Mouse (Mus musculus) CD8-positive naive resting alpha-beta T cell, adult 2 months (primary cell): Measurements from ENCODE around the gene Mtr.

ENCODE experiments used
- DNase-seq, 2 experiments: peaks; one replicate each; pipeline ENCODE4 v3.0.0; 2022; ENCODE audit warnings: low read depth in 2 of 2, low spot score in 2 of 2

The Mtr gene

DNA sequence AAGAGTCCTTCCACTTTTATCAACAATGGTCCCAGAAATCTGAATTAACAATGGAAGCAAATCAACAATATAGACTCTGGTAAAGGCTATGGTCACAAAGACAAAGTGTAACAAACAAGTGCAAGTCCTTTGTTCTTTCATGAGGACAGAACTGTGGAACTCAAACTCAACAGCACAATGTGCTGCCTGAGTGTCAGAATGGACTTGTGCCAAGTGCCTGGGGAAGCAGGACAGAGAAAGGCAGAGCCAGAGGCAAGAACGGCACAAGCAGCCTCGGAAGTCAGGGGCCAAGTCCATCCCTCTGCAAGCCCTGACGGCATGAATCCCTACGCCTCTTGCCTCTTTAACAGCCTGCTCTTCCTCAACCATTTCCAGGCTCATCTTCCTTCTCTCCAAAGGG, 13.9 kb downstream of the Mtr start:
- DNase-seq = no peak

DNA sequence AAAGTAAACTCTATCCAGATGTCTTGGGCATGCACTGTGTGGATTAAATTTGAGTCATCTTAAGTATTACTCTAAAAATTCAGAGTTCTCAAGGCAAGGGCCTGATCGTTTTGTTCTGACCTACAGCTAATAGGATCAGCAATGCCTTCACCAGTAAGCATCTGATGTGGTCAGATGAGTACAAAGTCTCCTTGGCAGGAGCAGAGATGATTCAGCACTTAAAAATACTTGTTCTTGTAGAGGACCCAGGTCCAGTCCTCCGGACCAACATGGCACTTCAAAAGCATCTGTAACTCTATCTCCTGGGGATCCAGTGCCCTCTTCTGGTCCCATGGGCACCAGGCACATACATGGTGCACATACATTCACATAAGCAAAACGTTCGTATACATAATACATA, 25.8 kb downstream of the Mtr start:
- DNase-seq = no peak

DNA sequence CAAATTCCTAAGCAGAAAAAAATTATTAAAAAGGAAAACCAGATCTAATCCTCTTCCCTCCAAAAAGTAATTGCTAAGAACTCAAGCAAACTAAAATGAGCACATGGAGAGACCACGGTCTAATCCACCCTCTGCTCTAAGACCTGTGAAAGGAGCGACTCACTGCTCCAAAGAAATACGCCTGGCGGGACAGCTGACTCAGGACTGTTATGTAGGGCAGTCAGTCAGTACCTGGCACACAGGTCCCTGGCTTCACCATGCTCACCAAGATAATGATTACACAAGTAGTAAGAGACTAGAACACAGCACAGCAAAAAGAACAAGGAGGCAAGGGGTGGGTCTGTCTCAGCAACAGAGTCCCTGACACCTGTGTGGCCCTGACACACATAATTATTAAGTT, 29.7 kb downstream of the Mtr start:
- no peak for DNase-seq

DNA sequence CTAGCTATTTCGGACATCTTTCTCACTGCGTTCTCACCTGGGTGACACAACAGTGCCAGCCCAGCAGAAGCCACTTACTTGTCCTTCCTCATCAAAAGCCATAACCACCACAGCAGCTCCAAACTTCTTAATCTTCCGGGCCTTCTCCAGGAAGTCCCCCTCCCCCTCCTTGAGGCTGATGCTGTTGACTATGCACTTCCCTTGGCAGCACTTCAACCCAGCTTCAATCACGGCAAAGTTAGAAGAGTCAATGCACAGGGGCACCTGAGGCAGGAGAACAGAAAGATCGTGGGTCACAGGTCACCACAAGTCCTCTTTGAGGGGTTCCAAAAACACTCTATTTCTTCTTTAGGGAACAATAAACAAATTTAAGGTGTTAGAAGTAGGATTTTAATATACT, 30.3 kb downstream of the Mtr start:
- DNase-seq = no peak

DNA sequence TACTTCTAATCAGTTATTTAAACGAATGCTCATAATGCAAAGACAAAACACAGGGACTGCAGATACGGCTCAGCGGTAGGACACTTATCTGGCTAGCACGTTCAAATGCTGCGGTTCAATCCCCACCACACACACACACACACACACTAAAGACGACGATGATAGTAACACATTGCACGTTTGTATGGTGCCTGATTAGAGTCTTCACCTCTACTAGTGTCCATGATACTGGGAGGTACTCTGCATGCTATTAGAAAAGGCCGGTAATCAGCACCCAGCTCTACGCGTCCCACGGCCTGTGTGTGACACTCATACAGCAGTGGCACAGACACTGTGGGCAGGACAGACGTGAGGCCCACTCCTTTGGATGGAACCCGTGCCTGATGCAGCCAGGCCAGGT, 39.3 kb downstream of the Mtr start:
- no peak for DNase-seq

DNA sequence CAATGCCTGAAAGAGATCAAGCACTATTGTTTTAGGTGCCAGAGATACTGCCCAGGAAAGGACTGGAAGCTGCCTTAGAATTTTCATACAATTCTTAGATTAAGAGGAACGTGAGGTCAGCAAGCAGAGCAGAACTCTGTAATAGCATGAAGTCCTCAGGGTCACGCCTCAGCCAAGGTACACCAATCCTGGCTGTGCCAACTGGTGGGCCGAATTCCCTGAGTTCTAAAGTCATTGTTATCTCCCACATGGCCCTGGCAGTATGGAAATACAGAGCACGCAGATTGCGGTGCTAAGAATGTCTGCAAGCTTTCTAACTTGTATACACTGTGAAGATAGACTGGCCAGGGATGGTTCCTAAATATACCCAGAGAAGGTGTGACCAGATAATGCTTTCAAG, 43.0 kb downstream of the Mtr start:
- DNase-seq = no peak

DNA sequence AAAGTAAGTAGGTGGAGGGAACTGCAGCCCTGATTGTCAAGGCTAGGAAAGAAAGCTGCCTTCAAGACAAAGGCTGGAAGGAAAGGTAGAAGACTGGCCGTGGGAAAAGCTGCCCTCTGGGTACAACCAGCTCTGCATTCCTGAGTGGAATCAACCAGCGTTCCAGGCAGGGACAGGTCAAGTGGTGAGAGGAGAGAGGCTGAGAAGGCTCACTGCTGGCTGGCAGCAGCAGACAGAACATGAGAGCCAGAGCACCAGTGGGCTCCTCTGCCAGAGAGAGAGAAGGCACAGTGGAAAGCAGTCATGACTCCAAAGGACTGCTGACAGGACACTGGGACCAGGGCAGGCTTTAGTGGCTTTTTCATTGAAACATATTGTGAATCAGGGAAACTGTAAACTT, 46.9 kb downstream of the Mtr start:
- no peak for DNase-seq

DNA sequence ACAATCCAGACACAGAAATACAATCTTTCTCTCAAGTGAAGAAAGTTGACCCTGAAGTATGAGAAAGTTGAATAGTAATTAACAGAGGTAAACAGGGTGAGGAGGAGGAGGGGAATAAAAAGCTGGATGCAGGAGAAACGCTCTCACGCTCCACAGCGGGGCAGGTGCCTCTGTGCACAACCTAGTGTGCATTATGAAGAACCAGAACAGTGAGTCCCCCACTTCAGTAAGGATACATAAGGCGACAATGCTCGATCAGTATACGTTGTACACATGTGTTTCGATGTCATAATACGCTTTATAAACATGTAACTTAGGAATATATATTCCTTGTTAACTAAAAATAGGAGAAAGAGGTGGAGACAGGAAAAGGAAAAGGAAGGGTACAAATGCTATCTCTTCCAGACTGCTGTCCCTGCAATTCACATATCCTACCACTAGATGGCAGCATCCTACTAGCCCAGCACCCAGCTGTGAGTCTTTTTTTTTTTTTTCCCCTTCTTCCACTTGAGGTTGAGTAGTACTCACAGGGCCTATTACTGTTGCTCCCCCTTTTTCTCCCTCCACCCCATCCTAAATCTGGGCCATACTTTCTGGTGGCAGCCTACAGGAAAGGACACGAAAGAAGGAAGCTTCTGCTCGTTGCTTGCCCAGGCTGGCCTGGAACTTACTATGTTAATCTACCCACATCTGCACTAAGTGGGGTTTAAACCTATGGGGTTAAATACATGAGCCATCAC, 47.7 kb downstream of the Mtr start:
- DNase-seq = peak; percentile 35 to 49

DNA sequence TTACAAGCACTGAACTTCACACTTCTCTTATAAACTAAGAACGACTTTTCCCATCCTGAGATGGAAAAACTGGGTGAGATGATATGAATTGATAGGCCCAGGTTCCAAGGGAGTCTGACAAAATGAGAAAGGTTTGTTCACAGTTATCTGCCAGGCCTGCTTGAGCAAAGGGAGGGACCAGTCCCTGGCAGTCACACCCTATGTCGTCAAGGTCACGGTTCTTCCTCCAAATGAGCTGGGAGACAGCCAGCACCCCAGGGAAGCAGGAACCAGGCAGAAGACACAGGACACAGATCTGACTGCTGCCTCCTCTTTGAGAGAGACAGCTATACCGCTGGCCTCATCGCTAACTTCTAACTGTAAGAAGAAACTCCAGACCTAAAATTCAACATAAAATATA, 57.5 kb downstream of the Mtr start:
- DNase-seq = no peak

DNA sequence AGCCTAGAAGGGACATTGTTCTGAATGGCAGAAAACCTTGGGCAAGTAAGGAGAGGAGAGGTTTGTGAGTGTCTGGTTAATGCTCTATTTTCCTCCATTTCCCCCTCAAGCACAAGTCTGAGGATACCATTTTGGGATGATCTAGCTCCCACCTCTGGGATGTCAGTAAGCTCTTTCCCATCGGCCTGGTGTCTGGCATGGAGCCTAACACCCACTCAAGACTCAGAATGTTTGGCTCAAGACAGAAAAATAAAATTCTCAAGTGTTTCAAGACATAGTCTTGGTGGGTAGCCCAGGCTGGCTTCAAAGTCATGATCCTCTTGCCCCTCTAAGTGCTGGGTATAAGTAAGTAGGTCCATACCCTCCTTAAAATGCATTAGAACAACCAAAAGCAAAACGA, 59.4 kb downstream of the Mtr start:
- DNase-seq = no peak

DNA sequence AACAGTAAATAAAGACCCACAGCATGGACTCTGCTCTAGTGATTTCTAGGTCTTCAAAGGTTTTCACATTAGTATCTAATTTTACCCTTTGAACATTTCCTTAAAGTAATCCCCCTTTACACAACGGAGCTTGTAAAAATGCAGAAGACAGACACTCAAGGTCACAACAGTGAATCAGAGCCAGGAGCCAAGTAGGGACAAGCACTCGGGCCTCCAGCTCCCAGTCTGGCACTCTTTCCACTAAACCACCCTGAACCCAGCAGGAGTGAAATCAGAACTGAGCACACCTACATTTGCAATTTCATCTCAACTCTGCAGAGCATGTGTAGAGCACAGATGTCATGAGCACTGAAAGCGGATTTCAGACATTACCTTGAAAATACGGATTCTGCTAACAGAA, 61.1 kb downstream of the Mtr start:
- no peak for DNase-seq

DNA sequence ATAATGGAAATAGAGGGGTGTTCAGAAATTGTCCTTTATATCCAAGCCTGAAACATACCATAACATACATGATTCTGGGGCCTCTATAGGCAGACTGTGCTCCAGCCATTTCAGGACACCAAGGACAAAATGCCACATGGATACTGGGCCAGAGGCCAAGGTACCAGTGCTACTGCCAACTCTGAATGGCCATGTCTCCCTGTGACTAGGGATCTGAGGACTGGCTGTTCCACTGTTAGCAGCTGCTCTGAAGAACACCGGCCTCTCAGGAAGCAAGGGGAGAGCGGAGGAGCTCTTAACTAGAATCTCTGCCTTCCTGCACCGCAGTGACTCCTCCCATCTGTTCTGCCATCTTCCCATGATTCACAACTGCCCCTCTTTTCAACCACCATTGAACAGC, 61.9 kb downstream of the Mtr start:
- DNase-seq = no peak

DNA sequence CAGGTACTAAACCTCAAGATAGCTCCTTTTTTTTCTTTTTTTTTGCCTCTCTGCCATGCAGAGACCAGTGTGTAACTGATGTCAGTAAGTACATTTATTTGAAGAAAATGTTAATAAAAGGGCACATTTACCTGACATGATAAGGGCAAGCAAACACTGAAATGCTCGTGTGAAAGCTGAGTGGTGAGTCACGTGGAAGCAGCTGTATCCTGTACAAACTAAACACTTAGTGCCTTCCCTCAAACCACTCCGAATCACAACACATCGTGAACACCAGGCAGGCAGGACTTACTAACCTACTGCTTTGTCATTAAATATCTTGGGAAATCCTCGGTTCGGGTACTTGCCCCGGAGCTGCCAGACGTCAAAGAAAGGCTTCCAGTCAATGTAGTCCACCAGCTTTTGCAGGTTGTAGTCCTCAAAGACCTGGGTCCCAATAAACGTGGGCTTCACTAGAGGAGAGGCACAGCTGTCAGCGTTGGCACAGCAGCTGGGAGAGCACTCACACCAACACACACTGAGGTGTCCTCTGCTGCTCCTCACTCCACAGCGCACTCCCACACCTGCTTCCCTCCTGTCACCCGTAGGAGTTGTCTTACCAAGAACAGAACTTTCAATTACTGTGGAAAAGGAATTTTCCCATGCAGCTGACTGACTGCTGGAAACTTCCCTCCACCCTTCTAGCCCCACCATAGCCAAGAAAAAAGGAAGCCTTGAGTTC, 62.8 kb downstream of the Mtr start:
- DNase-seq = no peak

DNA sequence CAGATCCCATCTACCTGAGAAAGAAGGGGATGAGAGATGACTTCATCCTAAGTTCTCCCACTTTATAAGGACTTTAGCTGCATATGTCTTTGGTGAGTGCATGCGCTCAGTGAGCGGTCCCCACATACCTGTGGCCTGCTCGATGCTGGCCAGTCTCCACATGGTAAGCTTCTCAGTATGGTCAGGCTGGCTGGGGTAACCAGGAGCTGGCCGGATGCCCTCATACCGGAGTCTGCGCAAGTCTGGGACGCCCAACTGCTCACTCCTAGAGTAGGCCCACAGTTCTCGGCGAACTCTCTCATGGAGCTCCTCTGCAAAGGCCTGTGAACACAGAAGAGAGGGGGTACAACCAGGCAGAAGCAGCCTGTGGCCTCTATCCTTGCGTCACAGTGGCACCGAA, 68.7 kb downstream of the Mtr start:
- DNase-seq = no peak

DNA sequence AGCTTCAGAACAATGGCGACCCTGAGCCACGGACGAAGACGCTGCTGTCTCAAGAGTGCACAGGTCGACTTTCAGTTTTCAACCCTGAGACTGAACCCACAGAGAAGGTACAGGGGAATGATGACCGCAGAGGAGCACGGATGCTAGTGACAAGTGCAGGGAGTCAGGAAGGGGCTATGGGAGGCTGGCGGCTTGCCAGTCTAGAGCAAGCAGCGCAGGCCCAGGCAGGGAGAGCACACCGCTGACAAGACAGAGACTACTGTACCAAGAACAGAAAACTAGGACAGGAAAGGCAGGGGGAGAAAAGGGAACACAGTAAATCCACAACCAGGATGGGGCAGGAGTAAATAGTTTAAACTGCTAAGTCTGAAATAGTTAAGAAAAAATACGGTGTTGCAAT, 69.1 kb downstream of the Mtr start:
- DNase-seq = no peak

DNA sequence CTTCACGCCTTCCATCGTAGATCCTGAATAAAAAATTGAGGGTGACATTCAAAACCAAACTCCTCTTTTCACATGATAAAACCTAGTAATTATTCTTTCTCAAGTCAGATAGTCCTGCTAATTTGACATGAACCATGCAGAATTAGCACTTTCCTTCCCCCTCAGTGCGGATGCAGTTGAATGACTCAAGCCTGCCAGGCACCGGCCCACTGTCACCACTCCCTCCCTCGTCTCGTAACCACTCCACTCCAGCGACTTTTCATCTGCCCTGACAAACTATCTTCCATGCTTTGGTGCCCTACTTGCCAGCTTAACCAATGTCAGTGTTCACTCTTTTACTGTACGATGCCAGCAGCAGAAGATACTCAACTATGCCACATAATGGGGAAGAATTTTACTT, 78.4 kb downstream of the Mtr start:
- no peak for DNase-seq

DNA sequence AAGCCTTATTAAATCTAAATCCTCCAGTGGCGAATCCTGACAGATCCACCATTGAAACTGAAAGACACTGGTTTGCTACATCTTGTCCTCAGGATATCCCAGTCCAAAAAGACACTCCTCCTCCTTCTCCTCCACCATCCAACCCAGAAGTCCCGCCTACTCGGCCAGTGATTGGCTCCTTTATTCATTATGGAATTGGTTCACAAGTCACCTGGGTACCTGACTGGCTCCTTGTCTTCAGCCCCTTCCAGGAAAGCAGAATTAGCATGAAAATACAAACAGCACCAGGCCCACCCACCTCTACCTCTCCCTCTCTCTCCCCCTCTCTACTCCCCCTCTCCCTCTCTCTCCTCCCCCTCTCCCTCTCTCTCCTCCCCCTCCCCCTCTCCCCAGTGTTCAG, 81.2 kb downstream of the Mtr start:
- DNase-seq = no peak

DNA sequence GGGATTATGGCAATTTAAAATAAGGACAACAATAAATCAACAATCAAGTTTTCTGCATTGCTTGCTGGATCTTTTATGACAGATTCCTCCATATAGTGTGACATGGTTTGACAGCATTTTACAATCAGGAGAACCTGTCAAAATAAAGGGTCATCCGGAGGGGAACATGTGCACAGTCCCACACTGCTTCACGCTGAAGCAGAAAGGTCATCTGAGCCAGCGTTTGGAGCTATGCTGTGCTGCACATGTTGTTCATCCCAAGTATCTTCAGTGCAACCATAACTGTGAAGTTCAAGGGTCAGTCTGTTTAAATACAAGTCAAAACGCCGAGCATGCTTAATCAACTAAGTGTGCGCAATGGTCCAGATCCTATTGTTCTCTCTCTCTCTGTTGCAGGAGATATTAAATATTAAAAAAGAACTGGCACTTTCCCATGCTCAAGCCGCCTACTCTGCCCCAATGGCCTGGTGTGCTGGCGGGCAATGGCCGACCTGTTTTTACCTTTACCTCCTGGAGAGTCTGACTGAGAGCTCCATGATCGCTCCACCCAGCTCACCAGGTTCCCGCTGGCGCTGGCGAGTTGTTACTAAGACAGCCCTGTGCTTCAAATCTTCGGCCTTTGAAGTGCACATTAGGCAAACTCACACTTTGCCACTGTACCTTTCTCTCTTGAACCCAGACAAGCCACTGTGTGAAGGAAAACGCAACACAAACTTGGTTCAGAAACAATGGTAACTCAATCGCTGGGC, 81.8 kb downstream of the Mtr start:
- no peak for DNase-seq

DNA sequence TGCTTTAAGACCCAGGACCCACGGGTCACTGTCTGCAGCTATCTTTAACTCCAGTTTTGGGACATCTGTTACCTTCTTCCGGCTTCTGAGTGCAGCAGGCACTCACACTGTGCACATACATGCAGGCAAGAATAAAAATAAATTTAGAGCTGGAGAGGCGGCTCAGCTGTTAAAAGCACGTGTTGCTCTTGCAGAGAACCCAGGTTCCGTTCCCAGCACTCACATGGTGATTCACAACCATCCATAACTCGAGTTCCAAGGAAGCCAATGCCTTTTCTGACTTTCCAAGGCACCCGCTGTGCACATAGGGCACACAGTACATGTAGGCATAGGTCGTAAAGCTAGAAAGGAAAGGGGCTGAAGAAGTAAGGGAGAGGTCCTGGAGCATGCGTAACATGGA, 90.6 kb downstream of the Mtr start:
- DNase-seq = no peak

DNA sequence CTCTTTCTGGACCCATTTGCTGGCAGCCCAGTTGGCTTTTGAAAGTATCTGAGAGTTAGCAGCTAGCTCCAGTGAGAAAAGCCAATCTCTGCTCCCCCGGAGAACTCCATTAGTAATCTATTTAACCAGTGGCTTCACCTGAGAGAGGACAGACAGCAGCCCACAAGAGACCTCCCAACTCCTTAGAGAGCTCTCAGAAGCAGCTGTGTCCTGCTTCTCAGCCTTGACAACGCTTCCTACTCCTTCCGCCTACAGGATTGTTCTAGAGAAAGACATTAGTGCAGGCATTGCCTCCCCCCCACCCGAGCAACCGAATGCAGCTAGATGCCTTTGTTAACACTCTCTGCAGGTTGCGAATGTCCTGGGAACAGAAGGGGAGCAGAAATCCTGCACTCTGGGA, 91.5 kb downstream of the Mtr start:
- no peak for DNase-seq

DNA sequence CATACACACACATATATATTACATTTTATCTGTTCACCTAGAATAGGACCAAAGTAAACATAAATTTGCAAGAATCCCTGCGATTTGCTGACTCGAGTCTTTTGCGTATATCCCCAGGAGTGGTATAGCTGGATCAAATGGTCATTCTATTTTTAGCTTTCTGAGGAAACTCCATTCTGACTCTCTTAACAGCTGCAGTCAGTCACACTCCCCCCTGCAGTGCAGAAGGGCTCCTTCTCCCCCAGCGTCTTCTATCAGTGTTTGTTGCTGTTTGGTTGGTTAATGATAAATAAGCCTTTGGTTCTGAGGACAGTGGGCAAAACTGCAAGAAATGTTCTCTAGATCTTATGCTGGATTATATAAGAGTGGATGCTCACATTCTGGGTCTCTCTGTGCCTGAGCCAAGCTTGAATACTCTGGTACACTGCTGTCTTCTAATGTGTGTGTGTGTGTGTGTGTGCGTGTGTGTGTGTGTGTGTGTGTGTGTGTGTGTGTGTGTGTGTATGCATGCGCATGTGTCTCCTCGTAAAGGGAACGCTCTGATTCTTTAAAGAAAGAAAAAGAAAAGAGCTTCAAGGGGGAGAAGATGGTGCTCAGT, 92.4 kb downstream of the Mtr start:
- no peak for DNase-seq

DNA sequence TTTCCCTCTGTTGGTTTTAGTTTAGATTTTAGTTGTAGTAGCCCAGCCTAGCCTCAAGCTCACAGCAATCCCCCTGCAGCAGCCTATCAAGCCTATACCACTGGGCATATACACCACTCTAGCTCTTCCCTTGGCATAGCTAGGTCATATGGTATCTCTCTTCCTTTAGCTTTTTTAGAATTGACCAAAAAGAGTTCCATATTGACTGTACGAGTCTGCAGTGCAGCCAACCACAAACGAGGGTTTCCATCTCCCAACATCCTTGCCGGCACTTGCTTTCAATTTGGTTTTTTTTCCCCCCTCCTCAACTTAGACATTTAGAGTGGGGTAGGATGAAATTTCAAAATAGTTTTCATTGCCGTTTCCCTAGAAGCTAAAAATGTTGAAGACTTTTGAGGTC, 95.5 kb downstream of the Mtr start:
- DNase-seq = no peak
